Mouse (Mus musculus) v-Abl transformed pro-B cells (cell line): Measurements from ENCODE around the gene Adarb2.

ENCODE experiments used
- in situ Hi-C, 2 experiments: fragments of 400-800 bp; cut with MboI; formaldehyde crosslinking; loops; one replicate each; pipeline ENCODE4 v1.15.1; 2025; ENCODE audit not compliant: unreplicated experiment in 2 of 2

Adarb2 gene

DNA sequence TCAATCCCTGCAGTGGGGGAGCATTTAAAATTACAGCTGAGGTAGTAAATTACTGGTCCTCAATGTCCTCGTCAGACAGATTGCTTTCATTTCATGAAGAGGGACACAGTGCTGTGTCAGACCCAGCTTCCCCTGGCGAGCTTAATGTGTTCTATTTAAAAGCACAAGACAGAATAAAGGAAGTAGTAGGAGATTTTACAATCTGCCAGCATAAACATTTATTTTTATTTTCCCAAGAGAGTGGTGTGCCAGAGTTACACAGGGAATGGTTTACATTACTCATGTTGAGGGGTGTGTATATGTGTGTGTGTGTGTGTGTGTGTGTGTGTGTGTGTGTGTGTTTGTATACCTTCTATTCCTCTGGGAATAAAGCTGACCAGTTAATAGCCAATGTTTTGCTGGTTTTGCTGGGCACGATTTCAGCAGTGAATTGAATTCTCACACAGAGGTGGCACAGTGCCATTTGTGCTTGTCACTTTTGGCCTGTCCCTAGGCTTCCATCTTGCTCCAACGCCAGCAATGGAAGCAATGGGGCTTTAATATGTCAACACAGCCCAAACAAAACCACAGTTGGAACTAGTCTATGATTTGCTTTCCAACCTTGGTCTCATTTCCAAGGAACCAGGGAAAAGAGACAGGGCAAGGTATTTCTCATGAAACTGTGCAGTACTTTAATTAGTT, 282.1 kb downstream of the Adarb2 start:
- in situ Hi-C loops = no loop called here

DNA sequence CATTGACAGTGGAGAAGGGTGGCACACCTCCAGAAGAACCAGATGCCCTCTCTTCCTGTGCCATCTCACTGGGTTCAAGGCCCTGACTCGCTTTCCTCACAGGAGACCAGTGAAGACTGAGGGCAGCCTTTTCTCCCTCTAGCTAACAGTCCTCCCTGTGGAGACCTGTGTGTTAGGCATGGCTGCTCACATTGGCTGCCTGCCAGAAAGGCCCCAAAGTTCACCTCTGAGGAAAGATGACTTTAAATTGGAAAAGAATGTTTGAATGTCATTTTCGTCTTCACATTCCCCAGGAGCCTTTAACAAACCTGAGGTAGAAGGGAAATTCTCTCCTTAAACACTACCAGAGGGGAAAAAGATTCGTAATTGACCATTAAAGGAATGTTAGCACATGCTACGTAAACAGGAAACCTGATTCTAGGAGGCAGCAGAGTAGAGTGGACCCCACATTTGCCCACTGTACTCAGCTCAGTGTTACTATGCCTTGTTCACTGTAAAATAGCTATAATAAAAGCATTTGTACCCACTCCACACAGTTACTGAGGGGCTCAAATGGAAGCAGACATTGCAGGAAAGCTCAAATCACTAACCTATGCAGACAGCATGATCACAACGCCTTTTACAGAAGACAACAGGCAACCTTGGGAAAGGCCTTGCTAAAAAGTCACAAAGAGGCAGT, 285.2 kb downstream of the Adarb2 start:
- in situ Hi-C loops = no loop called here

DNA sequence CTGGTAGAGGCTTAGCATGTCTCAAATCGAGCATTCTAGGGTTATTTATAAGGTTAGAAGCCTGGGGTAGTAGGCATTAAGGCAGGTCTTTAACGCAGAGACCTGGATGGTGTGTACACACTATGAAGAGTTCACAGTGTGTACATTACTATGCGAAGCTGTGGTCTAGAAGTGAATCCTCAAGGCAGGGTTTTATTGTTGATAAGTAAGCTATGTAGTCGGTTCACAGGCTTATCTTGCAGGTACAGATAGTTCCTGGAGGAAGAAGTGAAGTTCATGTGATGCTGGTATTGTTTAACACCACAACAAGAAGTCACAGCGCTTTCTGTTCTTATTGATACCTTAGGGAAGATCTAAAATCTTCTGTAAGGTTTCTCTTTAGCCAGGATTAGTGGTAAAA, 290.7 kb downstream of the Adarb2 start:
- in situ Hi-C loops = no loop called here

- in situ Hi-C loops = loop anchor here in 1 of 2 experiments (5.0 kb wide), 1 partner anchor 52 kb away; no protein-coding TSS in a partner anchor
These were observed 296.9 kb downstream of the Adarb2 start for GRCm38 (mm10) chr13:8499551-8499950.

DNA sequence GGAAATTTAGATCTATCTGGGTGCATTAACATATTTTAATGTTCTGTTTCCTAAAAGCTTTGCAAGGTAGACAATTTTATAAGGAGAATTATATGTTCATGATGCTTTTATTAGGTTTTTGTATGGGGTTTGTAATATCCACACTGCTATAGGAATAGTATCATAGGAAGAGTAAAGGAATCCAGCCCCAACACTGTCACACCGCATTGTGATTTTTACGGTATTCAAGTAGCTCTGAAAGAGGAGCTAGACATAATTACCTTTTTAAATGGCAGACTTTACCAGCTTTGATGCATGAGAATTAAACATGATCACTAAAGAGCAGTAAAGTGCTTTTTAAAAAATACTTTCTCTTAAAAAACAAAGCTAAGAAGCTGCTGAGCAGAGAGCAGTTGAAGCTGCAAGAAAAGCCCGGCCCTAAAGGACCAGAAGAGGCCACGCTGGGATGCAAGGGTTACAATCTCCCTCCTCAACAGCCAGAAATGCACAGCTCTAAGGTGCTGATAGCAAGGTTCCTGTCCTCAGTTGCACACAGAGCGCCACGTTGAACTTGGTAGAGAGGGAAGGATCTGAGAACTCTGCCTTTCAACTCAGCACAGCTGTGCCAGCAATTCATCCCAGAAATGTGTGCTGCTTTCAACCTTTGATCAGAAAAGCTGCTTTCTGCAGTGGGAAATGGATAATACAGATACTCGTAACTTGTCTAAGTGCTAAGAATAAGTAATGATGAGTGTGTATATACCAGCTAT, 308.6 kb downstream of the Adarb2 start:
- in situ Hi-C loops = no loop called here

GRCm38 (mm10) chr13:8515979-8516715, 313.5 kb downstream of the Adarb2 start:
- in situ Hi-C loops = no loop called here

- in situ Hi-C loops = no loop called here
These were observed 316.5 kb downstream of the Adarb2 start for GRCm38 (mm10) chr13:8519204-8519603.

DNA sequence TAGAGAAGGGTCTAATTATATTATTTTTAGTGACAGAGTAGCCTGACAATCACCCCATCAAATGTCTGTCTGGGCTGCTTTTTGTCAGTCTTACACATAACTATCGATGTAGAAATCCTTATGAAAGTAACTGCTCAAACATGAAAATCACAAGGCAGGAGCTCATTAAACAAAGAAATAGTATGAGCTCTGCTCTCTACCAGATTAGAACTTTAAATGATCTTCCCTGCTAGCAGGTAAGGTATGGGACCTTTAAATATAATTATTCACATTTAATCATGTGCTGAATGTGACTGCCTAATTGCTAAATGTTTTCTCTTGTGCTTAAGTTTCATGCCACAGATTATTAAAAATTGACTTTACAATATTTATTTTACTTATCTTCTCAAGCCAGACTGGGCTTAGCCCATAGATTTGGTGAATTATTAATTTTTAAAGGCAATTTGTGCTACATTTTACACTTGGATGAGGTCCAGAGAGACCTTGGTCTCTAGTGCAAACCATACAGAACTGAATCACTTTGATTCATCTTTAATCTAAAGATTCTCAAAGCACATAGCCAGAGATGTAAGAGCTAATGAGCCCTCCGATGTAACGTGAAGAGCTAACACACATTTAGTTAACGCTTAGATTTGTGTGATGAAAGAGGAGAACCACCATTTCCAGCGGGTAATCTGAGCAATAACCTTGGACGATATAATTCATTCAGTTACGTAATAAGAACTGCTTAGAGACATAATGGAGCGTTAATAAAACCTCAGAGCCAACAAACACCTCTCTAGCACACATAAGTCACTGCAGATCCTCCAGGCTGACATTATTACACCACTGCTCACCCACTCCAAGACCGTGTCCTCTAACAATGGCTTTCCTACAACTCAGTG, 323.3 kb downstream of the Adarb2 start:
- in situ Hi-C loops = no loop called here

- in situ Hi-C loops = no loop called here
These were observed 331.8 kb downstream of the Adarb2 start for GRCm38 (mm10) chr13:8534265-8535113.

DNA sequence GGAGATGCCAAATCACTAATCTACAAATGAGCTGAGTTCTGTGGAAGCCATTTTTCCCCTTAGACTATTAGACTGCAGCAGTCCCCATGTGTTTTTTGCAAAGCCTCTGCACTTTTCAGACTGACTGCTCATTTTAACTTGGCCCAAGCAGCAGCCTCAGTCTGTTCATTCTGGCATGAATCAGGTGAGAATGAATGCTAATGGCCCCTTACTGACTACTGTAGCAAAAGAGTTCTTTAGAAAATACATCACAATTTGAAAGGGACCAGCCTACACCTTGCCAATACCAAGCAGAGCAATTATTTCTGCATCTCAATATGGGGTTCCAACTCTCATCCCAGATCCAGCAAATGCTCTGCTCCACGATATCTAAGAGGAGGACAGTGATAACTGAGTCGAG, 335.8 kb downstream of the Adarb2 start:
- in situ Hi-C loops = no loop called here

DNA sequence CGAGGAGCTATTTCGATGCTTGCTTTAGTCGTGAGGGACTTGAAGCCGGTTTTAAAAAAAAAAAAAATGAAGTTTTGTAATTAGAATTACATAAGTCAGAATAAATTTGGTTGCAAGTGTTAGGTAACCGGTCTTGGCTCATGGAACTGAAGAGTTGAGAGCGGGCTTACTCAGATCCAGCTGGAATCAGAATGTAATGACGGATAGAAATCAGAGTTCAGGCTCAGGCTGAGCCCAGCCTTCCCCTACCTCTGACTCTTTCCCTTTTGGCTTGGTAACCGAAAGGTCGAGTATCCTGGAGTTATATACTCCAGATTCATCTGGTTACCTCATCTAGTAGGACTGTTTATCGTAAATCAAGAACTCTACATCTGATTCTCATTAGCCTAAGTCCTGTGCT, 336.2 kb downstream of the Adarb2 start:
- in situ Hi-C loops = no loop called here

GRCm38 (mm10) chr13:8542684-8543083, 340.0 kb downstream of the Adarb2 start:
- in situ Hi-C loops = no loop called here

DNA sequence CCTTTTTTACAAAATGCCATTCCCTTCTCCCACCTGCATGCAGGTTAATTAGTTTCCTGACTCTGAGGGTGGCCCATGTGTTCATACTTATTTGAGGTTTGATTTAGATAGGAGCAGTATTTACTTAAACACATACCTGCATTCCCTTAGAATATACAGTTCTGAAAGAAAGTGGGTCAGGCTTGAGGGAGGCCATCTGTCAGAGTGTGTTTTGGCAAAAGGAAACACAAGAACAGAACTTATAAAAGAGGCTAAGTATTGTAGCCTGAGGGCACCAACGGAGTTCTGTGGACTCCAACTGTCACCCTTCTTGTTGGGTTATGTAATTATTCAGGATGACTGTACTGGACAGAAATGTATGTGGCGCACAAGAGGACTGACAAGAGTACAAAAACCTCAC, 349.6 kb downstream of the Adarb2 start:
- in situ Hi-C loops = no loop called here

- in situ Hi-C loops = no loop called here
These were observed 355.1 kb downstream of the Adarb2 start for GRCm38 (mm10) chr13:8557784-8558183.

DNA sequence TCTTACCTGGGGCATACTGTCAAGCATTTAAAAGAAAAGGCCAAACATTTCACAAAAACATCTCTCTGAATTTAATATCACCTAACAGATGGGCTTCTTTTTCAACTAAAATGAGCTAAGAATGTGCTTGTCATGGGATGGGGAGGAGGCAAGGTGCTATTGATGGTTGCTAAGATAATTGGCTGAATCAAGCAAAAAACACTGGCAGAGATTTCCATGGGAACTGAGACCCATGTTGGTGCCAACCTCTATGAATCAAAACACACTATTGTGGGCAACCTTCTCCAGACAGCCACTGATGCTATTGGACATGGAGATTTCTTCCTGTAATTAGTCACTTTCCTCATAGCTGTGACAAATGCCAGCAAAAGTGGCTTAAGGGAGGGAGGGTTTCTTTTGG, 357.8 kb downstream of the Adarb2 start:
- in situ Hi-C loops = no loop called here

- in situ Hi-C loops = no loop called here
These were observed 360.5 kb downstream of the Adarb2 start for GRCm38 (mm10) chr13:8563161-8563560.

GRCm38 (mm10) chr13:8567111-8568026, 364.7 kb downstream of the Adarb2 start:
- in situ Hi-C loops = no loop called here

DNA sequence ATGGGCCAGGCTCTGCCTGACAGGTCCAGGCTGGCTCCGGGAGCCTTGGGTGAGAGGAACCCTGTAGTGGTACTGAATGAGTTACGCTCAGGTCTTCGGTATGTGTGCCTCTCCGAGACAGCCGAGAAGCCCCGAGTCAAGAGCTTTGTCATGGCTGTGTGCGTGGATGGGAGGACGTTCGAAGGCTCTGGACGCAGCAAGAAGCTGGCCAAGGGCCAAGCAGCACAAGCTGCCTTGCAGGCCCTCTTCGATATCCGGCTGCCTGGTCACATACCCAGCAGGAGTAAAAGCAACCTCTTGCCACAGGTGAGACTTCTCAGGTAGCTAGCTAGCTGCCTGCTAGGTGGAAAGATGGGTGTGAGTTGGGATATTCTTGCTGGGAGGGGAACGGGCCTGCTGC, 367.6 kb downstream of the Adarb2 start:
- in situ Hi-C loops = no loop called here
